Mouse (Mus musculus) spleen, adult 12 weeks (tissue): ENCODE measurements around the gene Dbh.

Experiments used
- DNase-seq: peaks from one replicate; pipeline ENCODE4 v3.0.0; 2022; ENCODE audit warnings: low spot score

The Dbh gene

GRCm38 (mm10) chr2:27218569-27218968 lies 53.5 kb downstream of the Dbh start:
- DNase-seq: no peak

- DNase-seq: no peak
These were observed 58.0 kb downstream of the Dbh start for GRCm38 (mm10) chr2:27223012-27223421.

GRCm38 (mm10) chr2:27226572-27226971 lies 61.5 kb downstream of the Dbh start:
- no peak for DNase-seq

- no peak for DNase-seq
These were observed 63.9 kb downstream of the Dbh start for GRCm38 (mm10) chr2:27228809-27229480.

- no peak for DNase-seq
These were observed 64.6 kb downstream of the Dbh start for GRCm38 (mm10) chr2:27229481-27230105.

GRCm38 (mm10) chr2:27232376-27232775 lies 67.3 kb downstream of the Dbh start:
- no peak for DNase-seq
